Mouse (Mus musculus) heart, postnatal 0 days (tissue): ENCODE data around the gene BC005624. TPM values are rescaled to one million over a fixed set of nuclear protein-coding genes. Genes with fewer than 3 reads are reported as not detected.
"Not testable (repeated sequence)": the region's sequence is repeated elsewhere in the genome, so short reads cannot be mapped to it uniquely, and the experiment has no call there.

Experiments used
- ATAC-seq: fragments of 200-750 bp; cut with Nextera tagmentation; 2 replicates; pipeline ENCODE4 v1.8.0; 2017; ENCODE audit warnings: low read depth, moderate number of reproducible peaks, moderate library complexity; ENCODE audit not compliant: insufficient read depth
- DNase-seq: peaks from one replicate; pipeline ENCODE4 v3.0.0-alpha.2; 2016; ENCODE audit warnings: low spot score
- H3K27ac ChIP-seq: fragments of 300-500 bp; sonication (generic); 2 replicates; pipeline ENCODE4 v1.5.1; 2014; ENCODE audit warnings: low read depth, mild to moderate bottlenecking
- H3K27me3 ChIP-seq: fragments of 300-500 bp; sonication (generic); 2 replicates; pipeline ENCODE4 v1.6.1; 2014; ENCODE audit warnings: low read length, mixed read lengths; ENCODE audit not compliant: control insufficient read depth, insufficient read depth
- H3K36me3 ChIP-seq: fragments of 300-500 bp; sonication (generic); replicated peaks from 2 replicates; pipeline ENCODE4 v1.6.1; 2014; ENCODE audit warnings: low read length, mixed read lengths; ENCODE audit not compliant: control insufficient read depth, insufficient read depth
- H3K4me1 ChIP-seq: fragments of 300-500 bp; sonication (generic); 2 replicates; pipeline ENCODE4 v1.6.1; 2014; ENCODE audit warnings: antibody characterized with exemption; ENCODE audit not compliant: control insufficient read depth, insufficient read depth
- H3K4me2 ChIP-seq: fragments of 300-500 bp; sonication (generic); 2 replicates; pipeline ENCODE4 v1.6.1; 2014; ENCODE audit warnings: low read depth, mild to moderate bottlenecking, low read length, moderate library complexity
- H3K4me3 ChIP-seq: fragments of 300-500 bp; sonication (generic); 2 replicates; pipeline ENCODE4 v1.5.1; 2014; ENCODE audit warnings: low read depth, low read length
- H3K9ac ChIP-seq: fragments of 300-500 bp; sonication (generic); replicated peaks from 2 replicates; pipeline ENCODE4 v1.6.1; 2014; ENCODE audit warnings: low read depth, low read length, mixed read lengths
- H3K9me3 ChIP-seq: fragments of 300-500 bp; sonication (generic); replicated peaks from 2 replicates; pipeline ENCODE4 v1.6.1; 2016; ENCODE audit warnings: low read length; ENCODE audit not compliant: control insufficient read depth
- CTCF ChIP-seq: IDR thresholded peaks from 2 replicates; pipeline ENCODE4 v1.5.1; 2016; ENCODE audit warnings: antibody characterized with exemption, control low read depth, low read depth
- EP300 ChIP-seq: IDR thresholded peaks from 2 replicates; pipeline ENCODE4 v1.6.1; 2016; ENCODE audit warnings: antibody characterized with exemption, low read depth
- WGBS: fragments of 180-500 bp; shearing (Covaris S2); extraction: QIAGEN DNeasy Blood & Tissue Kit; methylation state at CpG from one replicate; pipeline ENCODE4 v1.1.7; 2014; 5-methylcytosine and 5-hydroxymethylcytosine counted together
- polyA plus RNA-seq: library from polyadenylated mRNA; unstranded; fragments of >200 nt; fragmentation: Nextera tagmentation; extraction: Ambion mirVana; gene quantifications from 2 replicates; pipeline ENCODE4 v1.2.1, GENCODE M21; 2015
- total RNA-seq: library from RNA; depleted of rRNA; stranded (reverse); fragments of >200 nt; gene quantifications from 2 replicates; pipeline ENCODE4 v1.2.3, GENCODE M21; 2014; ENCODE audit warnings: low replicate concordance

BC005624 gene
- total and polyA plus RNA-seq, 2 experiments from 2014 or later, result 7.6 to 21.1 TPM

- Histone ChIP-seq H3K27me3 (no peaks in the 10 kb centered on the region), H3K36me3 (no peaks in the 10 kb centered on the region), H3K4me1 (no peaks in the 10 kb centered on the region), H3K4me3 (peak overlapping the region; percentile 48), H3K9me3 (no peaks in the 10 kb centered on the region), H3K4me2 (peak overlapping the region; percentile 59), H3K27ac (no peak overlapping the region), H3K9ac (no peak overlapping the region)
- ATAC-seq (peak; percentile 76), DNase-seq (peak; percentile 90)
- TF ChIP-seq EP300, result no peak
- TF ChIP-seq CTCF, result peak; percentile 87
- WGBS, result 24% methylated on average over 16 of the region's 16 CpGs
These were observed 39.4 kb downstream of the BC005624 start for GRCm38 (mm10) chr2:30942603-30943011.

GRCm38 (mm10) chr2:30942116-30942515 lies 39.9 kb downstream of the BC005624 start:
- not testable (repeated sequence) for H3K27ac ChIP-seq, H3K36me3 ChIP-seq, H3K4me1 ChIP-seq, ATAC-seq, H3K9me3 ChIP-seq, H3K27me3 ChIP-seq, H3K9ac ChIP-seq, DNase-seq
- H3K4me2 ChIP-seq, result peak overlapping the region; percentile 59; the same call in 1 of the 2 replicates
- peak overlapping the region; percentile 48; the same call in 1 of the 2 replicates for H3K4me3 ChIP-seq
- 42% methylated on average over 7 of the region's 7 CpGs for WGBS

GRCm38 (mm10) chr2:30941586-30941985 lies 40.4 kb downstream of the BC005624 start:
- H3K9ac ChIP-seq, result no peak overlapping the region
- no peak overlapping the region for H3K4me2 ChIP-seq
- H3K36me3 ChIP-seq, result no peaks in the 10 kb centered on the region
- no peak overlapping the region for H3K4me3 ChIP-seq
- no peaks in the 10 kb centered on the region for H3K4me1 ChIP-seq
- DNase-seq (no peak), ATAC-seq (no peak)
- H3K27ac ChIP-seq, result no peak overlapping the region
- TF ChIP-seq EP300 (no peak), CTCF (no peak)
- H3K9me3 ChIP-seq, result no peaks in the 10 kb centered on the region
- 83% methylated on average over 5 of the region's 5 CpGs for WGBS
- H3K27me3 ChIP-seq, result no peaks in the 10 kb centered on the region

GRCm38 (mm10) chr2:30938574-30938991 lies 43.4 kb downstream of the BC005624 start:
- Histone ChIP-seq H3K27me3 (no peaks in the 10 kb centered on the region), H3K4me2 (no peak overlapping the region), H3K36me3 (no peaks in the 10 kb centered on the region), H3K9me3 (no peaks in the 10 kb centered on the region), H3K9ac (no peak overlapping the region), H3K27ac (no peak overlapping the region), H3K4me3 (no peak overlapping the region), H3K4me1 (no peaks in the 10 kb centered on the region)
- no peak for TF ChIP-seq CTCF
- TF ChIP-seq EP300, result no peak
- WGBS, result 43% methylated on average over 4 of the region's 4 CpGs
- ATAC-seq, result no peak
- DNase-seq, result no peak

- 64% methylated on average over 8 of the region's 8 CpGs for WGBS
- H3K4me2 ChIP-seq, result no peak overlapping the region
- H3K9ac ChIP-seq, result no peak overlapping the region
- H3K36me3 ChIP-seq, result no peaks in the 10 kb centered on the region
- no peaks in the 10 kb centered on the region for H3K27me3 ChIP-seq
- H3K4me3 ChIP-seq, result no peak overlapping the region
- H3K27ac ChIP-seq, result no peak overlapping the region
- no peaks in the 10 kb centered on the region for H3K4me1 ChIP-seq
- TF ChIP-seq EP300, result no peak
- no peak for TF ChIP-seq CTCF
- ATAC-seq, result no peak
- H3K9me3 ChIP-seq, result no peaks in the 10 kb centered on the region
- no peak for DNase-seq
These were observed 44.3 kb downstream of the BC005624 start for GRCm38 (mm10) chr2:30937731-30938130.

- TF ChIP-seq EP300 (no peak), CTCF (no peak)
- no peak overlapping the region for H3K4me2 ChIP-seq
- no peak overlapping the region for H3K4me3 ChIP-seq
- no peaks in the 10 kb centered on the region for H3K36me3 ChIP-seq
- WGBS, result 72% methylated on average over 3 of the region's 3 CpGs
- no peak overlapping the region for H3K9ac ChIP-seq
- H3K9me3 ChIP-seq, result no peaks in the 10 kb centered on the region
- no peak for DNase-seq
- no peak for ATAC-seq
- H3K27me3 ChIP-seq, result no peaks in the 10 kb centered on the region
- no peak overlapping the region for H3K27ac ChIP-seq
- H3K4me1 ChIP-seq, result no peaks in the 10 kb centered on the region
These were observed 45.2 kb downstream of the BC005624 start for GRCm38 (mm10) chr2:30936808-30937207.
